Mouse (Mus musculus): ENCODE data around the gene Nubp2. TPM values are rescaled to one million over a fixed set of nuclear protein-coding genes. Genes with fewer than 3 reads are reported as not detected.

The Nubp2 gene
- 100 to 1,000 TPM in 1 of 2 experiments, 10 to 100 TPM in 1; 76.6 to 104 TPM for polyA plus RNA-seq (2017; shearing (Covaris generic))

DNA sequence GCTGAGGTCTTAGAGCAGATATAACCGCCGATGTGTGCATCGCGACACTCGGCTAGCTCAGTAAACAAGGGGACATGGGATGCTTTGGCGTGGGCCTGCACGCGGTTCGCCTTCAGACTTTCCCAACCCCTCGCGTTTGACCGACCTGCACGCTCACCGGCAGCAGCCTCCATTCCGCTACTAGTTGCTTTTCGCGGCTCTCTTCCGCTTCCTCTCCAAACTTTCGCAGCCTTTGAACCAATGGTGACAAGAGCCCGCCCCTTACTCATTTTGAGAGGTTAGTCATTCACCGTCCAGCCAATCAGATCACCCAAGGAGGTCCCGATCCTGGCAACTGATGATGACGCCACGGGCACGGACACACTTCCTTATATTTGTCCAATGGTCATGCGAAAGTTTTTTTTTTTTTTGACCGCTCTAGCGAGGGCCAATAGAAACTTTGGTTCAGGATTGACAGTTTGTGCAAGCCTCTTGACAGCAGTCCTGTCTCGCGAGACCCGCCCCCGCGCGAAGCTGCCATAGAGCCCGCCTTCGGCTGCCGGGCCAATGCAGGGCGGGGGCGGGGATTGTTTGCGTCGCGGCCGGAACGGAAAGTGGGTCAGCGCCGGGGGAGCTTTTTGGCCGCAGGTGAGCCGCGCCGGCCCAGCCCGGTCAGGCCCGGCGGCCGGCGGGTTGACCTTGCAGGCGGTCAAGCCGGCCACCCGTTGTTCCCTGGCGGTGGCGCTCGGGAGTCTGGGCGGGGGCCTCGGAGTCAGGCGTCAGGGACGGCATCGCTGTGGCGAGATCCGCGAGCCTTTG, at the start of gene Nubp2, which contains the start of gene Spsb3:
Gene Nubp2 (minus strand): TSS at position 216 of the 798 bp plus-strand sequence.
Gene Spsb3 (plus strand): TSS at position 510 of the 798 bp plus-strand sequence.
- ATAC-seq: peak; percentile 94

DNA sequence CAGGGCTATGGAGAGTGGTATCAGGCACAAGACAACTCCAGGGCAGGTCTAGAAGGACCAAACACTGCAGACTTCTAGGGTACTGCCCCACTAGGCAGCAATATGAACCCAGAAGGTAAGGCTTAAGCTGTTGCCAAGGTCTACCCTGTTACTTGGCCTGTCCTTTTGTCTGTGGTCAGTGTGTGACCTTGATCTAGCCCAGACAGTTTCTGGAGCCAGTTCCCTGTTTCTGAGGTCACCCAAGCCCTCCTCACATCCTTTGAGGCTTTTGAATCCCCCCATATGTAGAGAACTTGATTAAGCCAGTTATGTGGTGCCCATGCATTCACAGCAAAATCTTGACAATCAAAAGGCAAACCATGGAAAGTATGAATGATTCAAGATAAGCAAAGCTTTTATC, 49.5 kb upstream of the Nubp2 start:
- ATAC-seq: no peak

DNA sequence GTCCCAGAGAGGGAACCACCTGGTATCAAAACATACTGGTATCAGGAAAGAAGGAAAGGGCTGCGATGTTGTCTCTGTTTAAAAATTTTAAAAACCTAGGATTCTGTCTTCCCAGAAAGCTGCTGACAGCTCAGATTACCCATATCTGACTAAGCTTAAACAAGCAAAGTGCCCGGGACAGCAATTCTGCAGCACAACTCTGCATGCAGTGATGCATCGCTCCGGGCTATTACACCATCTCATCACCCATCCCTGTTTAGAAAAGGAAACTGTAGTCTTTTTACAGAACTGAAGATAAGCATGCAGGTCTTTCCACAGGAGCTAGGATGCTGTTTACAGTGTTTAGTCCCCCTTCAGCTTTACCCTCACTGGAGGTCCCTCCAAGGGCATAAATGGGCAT, 48.8 kb upstream of the Nubp2 start:
- ATAC-seq: no peak

DNA sequence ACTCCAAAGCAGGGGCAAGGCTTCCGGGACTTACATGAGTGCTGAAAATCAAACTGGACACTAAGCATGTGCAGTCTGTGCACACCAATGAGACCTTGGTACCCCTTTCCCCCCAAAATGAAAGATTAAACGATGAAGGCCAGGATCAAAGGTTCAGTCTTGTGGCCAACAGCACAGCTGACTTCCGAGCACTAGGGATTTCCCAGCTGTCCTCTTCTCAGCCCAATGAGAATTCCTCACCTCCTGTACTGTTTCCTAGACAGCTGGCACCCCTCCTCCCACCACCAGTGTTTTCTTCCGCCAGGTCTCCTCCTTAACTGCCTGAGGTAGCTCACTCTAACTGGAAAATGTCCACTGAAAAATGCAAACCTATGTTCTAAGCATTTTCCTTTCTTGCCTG, 47.0 kb upstream of the Nubp2 start:
- ATAC-seq: no peak

DNA sequence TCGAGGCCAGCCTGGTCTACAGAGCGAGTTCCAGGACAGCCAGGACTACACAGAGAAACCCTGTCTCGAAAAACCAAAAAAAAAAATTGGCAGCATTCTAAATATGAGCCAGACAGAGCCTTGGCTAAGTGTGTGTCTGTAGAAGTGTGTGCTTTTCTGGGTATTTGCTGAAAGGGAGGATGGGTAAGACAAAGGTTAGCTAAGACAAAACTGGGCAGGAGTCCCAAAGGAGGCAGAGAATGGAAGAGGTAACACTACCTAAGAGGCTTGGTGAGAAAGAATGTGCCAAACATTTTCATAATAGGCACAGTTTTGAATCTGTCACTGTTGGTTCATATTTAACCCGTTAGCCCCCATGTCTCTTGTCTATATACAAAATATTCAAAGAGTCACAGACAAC, 46.3 kb upstream of the Nubp2 start:
- no peak for ATAC-seq

DNA sequence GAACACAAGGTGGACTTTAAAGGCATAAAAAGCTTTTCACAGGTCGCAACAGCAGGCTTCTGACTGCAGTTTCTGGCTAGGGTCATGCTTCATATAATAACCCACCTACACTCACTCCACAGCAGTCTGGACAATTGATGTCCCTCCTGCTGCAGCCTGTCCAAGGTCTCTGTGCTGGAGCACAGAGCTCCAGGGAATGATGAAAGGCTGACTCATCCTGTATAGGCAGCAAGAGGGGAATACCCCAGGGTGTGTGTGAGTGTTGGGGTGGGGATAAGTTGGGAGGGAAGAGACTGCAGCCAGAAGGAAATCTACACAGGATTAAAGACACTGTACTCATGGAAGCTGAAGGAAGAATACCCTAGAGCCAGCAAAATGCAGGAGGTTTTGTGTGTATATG, 43.4 kb upstream of the Nubp2 start:
- no peak for ATAC-seq

DNA sequence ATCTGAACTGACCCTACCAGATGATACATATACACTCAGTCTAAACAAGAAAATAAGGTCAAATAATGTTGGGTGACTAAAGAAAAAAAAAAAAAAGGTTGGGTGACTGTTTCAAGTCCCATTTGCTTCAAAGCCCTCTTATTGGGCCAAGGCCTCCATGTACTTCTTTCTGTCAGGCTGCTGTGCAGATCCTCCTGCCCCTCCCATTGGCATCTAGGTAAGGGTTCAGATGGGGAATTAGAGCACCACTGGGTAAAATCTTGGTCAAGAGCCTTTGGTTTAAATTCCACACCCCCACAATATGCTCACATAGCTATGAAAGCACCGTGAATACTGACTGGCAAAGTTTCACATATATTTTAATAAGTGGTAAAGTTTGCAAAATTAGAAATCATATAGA, 37.1 kb upstream of the Nubp2 start:
- ATAC-seq: no peak

DNA sequence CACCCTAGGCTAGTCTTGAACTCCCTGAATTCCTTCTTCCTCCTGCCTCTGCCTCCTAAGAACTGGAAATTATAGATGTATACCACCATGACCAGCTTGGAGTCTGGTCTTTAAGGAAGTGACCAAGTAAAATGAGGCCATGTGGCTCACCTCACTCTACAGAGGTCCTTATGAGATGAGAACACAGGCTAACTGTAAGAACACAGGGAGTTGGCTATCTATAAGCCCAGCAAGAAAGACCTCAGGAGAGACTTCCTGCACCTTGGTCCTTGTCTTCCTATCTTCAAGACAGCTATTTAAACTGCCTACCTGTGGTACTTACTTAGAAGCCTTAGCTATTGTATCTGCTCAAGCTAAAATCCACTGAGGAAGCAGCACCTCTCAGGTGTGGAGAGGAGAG, 27.8 kb upstream of the Nubp2 start:
- ATAC-seq: no peak

DNA sequence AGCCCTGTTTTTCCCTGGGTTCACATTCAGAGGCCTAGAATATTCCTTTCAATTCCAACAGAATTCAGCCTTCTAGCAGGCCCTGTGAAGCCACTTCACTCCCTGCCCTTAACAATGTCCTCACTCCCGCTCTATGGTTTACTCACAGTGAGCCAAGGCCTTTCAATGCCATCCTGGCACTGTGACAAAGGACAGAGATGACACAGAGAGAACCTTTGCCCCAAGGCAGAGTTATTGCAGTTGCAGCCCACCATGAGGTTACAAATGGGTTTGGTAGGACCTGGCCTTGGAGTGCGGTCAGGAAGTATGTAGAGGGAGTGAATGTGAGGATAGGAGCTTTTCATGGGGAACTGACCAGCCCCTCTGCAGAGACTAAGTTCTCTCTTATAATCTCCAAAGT, 21.4 kb upstream of the Nubp2 start:
- ATAC-seq: no peak

DNA sequence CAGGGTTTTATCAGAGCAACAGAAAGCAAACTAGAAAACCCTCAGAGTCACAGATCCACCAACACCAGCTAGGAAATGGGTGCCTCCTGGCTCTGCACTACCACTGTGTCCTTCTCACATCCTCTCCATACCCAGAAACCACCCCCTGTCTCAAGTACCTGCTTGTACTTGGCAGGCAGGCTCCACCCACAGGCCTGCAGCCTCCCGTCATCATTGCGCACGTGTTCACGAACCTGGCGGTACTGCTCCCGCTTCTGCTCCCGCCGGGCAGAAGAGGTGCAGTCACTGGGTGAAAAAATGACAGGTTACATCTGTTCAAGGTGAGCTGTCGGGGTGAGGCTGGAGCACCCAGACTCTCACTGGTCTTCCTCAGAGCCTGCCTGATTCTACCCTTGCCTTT, 17.6 kb upstream of the Nubp2 start:
- ATAC-seq: no peak

DNA sequence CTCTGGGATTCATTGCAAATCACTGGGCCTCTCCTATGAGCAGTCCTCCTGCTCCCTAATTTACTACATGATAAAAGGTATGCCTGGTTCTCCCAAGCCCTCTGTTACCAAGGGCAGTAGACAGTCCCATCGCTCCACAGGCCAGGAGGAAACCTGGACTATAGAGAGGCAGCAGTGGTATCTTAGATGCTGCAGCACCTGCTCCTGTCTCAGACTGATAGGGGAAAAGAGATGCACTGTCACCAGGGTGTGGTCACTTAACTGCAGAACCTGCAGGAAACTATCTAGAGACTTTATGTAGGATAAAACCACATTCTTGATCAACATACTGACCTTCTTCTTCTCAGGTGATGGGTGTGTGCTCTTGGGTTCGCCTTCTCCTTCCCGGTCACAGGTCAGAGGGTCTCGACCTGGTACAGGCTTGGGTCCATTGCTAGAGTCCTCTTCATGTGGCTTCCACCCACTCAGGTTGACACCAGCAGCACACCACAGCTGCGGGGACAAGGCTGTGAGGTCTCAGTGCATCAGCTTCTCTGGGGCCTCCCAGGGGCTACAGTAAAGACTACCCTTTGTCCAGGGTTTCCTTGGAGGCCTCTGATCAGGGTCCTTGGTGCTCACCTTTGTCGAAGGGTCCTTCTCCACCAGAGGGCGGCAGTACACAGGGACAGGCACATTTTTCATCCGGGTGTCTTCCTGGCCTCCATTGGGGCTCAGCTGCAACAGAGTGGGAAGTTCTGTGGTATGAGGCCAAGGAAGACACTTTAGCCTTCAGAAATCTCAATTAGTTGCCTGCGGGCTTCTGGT, 16.7 kb upstream of the Nubp2 start:
- no peak for ATAC-seq

DNA sequence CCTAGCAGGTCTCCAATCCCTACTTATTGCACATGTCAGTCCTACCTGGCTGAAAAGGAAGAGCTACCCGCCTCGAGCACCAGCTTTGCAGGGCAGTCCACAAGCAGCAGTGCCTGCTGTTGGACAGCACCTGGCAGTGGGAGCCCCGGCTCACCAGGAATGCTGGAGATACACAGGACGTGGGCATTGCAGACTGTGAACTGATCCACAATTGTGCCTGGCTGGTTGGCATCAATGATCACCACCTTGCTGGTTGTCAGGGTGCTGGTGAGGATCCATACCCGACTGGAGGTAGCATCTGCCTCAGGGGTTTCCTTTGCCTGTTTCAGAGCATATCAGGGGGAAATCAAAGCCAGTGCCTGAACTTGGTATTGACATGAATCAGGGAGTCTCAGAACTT, 16.0 kb upstream of the Nubp2 start:
- no peak for ATAC-seq

DNA sequence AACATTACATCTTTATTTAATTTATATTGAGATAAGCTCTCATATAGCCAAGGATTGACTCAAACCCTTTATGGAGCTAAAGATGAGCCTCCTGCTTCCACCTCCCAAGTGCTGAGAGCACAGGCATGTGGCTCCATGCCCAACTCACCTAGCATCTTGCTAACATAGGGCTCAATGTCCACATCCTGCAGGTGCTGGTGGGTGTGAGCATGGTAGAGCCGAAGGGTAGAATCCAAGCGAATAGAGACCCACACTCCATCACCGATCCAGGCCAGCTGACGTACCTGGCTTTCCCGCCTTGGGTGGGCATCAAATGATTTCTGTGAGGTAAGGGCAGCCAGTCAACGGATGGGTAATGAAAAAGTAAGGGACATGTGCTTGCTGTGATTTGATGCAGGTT, 13.9 kb upstream of the Nubp2 start:
- no peak for ATAC-seq

DNA sequence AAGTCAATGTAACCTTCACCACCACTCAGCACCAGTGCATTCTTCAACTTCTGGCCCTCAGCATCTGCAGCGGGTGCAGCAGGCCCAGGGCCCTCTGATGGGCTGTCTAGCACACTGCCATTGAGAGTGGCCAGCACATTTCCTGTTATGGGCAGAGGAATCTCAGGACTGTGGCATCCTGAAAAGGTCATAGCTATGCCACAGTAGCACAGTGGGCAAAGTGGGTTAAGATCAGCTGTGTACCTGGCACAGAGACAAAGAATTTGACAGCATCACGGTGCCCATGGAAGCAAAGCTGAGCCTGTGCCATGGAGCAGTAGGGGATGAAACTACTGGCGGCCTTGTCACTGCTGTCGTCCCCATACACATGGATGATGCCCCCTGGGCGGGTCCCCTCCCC, 13.0 kb upstream of the Nubp2 start:
- no peak for ATAC-seq

DNA sequence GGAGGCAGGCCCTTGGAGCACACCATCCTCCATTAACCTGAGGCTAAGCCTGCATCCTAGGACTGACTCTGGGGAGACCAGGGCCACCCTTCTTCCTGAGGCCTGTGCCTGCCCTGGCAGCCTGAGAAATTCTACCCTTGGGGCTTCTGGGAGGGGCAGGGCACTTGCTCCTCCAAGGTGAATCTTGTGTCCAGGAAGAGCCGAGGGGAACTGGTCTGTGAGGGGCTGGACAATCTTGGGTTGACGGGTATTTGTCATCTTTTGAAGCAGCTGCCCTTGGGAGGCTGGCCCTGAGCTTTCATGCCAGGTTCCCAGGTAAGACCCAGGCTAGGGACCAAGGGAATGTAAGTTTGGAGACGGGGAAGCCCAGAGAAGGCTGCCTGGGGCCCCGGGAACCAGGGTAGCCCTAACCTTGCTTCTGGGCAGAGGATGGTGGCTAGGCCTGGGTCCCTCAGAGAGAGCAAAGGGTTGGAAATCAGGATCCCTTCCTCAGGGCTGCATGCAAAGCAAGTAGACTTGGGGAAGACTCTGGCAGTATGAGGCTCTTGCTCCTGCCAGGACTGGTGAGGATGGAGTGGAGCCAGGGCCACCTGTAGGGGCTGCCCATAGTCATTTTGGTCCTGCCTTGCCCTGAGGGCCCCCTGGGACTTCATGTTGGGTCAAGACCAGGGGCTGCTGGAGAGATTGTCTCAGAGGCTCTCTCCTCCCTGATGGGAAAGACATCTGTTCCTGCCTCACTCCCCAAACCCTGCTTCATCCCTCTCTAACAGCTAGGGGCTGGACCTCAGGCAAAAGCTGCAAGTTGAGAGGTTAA, 12.1 kb upstream of the Nubp2 start:
- ATAC-seq: no peak

DNA sequence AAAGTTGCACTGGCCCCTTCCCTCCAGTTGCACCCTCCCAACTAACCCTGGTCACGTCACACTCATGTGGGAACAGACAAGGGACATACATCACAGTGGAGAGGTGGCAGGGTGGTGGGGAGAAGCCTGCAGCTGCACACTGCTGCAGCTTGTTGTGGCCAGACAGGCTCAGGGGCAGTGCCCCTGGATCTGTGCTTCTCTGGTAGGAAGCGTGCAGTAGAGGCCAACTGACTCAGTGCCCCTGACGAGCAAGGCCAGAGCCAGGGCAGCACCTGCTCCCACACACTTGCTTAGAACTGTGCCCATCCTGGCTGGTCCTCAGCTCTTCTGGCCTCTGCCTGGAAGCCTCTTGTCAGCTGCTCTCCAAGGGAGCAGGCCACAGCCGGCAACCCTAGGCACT, 11.5 kb upstream of the Nubp2 start:
- ATAC-seq: no peak

DNA sequence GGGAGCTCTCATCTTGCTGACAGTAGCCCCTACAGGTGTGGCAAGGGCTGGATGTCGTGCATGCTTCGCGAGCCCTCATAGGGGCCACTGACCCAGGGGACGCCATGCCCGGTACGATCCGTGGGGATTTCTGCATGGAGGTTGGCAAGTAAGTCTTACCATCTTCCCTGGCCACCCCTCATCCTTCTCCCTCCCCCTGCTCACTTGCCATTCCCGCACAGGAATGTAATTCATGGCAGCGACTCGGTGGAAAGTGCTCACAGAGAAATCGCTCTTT, 10.8 kb upstream of the Nubp2 start:
- no peak for ATAC-seq

DNA sequence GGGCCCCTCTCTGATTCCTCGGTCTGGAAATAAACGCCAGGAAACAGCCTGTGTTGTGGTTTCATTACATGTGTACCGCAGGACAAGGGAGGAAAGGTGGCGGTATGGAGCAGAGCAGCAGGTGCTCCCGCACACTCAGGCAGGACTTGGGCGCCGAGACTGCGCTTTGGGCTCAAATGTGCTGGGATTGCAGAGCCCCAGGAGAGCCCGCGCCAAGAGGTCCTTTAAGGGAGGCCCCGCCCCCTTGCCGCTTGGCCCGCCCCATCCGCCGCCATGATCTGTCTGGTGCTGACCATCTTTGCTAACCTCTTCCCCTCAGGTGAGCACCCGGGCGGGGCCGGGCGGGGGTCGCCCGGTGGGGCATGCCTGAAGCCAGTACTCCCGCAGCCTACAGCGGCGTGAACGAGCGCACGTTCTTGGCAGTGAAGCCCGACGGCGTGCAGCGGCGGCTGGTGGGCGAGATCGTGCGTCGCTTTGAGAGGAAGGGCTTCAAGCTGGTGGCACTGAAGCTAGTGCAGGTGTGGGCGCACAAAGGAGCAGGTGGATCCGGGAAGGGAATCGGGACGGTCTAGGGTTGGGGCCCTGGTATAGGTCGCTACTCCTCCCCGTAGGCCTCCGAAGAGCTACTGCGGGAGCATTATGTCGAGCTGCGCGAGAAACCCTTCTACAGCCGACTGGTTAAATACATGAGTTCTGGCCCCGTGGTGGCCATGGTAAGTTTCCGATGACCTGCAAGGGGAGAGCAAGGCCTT, 10.3 kb upstream of the Nubp2 start, which contains the start of gene Nme3:
Gene Nme3 (plus strand): TSS at position 260 of the 752 bp plus-strand sequence.
- peak; percentile 51 for ATAC-seq

DNA sequence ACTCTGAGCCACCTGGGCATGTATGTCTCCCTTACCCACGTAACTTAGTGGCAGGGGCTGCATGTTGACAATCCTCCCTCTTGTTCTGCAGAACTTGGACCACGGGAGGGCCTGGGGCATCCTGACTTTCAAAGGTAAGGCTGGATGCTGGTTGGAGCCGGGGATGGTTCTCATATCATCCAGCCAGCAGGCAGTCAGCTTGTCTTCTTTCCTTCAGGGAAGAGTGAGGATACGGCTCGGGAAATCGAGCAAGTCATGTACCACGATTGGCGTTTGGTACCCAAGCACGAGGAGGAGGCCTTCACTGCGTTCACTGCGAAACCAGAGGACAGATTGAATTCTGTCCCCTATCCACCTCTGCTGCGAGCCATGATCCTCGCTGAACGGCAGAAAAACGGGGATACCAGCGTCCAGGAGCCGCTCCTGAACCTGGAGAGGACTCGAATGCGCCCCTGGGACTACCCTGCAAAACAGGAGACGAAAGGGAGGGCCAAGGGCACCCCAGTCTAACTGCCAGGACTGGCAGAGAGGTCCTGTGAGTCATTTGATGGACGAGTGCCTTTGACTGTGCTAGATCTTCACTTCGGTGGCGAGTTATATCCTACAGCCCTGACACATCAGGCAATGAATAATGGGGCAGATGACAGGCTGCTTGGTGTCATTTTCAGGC, 9.6 kb upstream of the Nubp2 start:
- peak; percentile 2 for ATAC-seq

DNA sequence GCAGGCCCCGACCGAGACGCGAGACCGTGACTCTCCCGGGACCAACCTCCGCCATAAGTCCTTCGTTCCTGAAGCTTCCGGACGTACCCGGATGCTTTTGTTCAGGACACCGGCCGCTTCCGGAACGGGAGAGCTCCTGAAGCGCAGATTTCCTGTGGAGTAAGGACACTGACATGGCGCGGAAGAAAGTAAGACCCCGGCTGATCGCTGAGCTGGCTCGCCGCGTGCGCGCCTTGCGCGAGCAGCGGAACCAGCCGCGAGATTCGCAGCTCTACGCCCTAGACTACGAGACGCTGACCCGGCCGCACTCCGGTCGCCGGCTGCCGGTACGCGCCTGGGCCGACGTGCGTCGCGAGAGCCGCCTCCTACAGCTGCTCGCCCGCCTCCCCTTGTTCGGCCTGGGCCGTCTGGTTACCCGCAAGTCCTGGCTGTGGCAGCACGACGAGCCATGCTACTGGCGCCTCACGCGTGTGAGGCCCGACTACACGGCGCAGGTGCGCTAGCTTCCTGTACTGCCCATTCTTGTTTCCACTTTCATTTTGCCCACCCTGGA, 8.9 kb upstream of the Nubp2 start, which contains the start of the genes Eme2 and Mrps34:
Gene Eme2 (minus strand): TSS at position 93 of the 553 bp plus-strand sequence.
Gene Mrps34 (plus strand): TSS at position 122 of the 553 bp plus-strand sequence.
- peak; percentile 67 for ATAC-seq

All from CD4-positive, CD25-positive, alpha-beta regulatory T cell, adult 4 months (primary cell).